Mouse (Mus musculus) bone marrow macrophage, adult 2 months (primary cell): ENCODE results near the gene Dnajb6. TPM values are rescaled to one million over a fixed set of nuclear protein-coding genes. Genes with fewer than 3 reads are reported as not detected.
"Not testable (repeated sequence)": the region's sequence is repeated elsewhere in the genome, so short reads cannot be mapped to it uniquely, and the experiment has no call there.

Experiments used
- H3K27ac ChIP-seq: 2 replicates; pipeline ENCODE4 v1.5.1; 2012; ENCODE audit warnings: low read depth, low read length; ENCODE audit not compliant: insufficient read depth
- H3K4me1 ChIP-seq: 2 replicates; pipeline ENCODE4 v1.6.1; 2012; ENCODE audit warnings: low read length; ENCODE audit not compliant: control insufficient read depth, insufficient read depth
- H3K4me3 ChIP-seq: 2 replicates; pipeline ENCODE4 v1.5.1; 2012; ENCODE audit warnings: mild to moderate bottlenecking, low read length, moderate library complexity; ENCODE audit not compliant: insufficient read depth
- CTCF ChIP-seq: IDR thresholded peaks from 2 replicates; pipeline ENCODE4 v1.5.1; 2012; ENCODE audit warnings: low read depth, mild to moderate bottlenecking, low read length, moderate library complexity
- POLR2A ChIP-seq: IDR thresholded peaks from 2 replicates; pipeline ENCODE4 v1.6.1; 2012; ENCODE audit warnings: mild to moderate bottlenecking, low read depth, low read length, borderline replicate concordance
- polyA plus RNA-seq: library from polyadenylated mRNA; stranded (reverse); fragments of >200 nt; gene quantifications from 2 replicates; pipeline ENCODE4 v1.2.4, GENCODE M21; 2012; ENCODE audit not compliant: missing spikeins, insufficient read depth, insufficient read length

Gene Dnajb6
- polyA plus RNA-seq, 1 experiment, result 112 TPM

DNA sequence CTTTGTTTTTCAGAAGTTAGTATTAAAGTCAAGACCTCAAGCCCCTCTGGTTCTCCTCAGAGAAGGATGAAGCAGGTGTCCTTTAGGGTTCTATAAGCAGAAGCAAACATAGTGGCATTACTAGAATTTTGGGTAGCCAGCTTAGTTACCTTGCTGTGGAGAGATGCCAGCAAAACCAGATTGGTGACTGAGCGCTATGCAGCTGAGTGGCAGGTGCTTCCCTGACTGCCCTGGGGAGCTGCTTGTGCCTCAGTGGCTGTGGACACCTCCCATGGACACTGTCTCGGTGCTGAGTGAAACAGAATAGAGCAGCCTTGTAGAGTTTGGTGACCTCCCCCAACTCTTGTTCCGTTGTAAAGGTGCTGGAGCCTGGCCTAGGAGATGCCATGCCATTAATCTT, 46.8 kb downstream of the Dnajb6 start:
- H3K4me3 ChIP-seq, result no peak overlapping the region
- no peak overlapping the region for H3K27ac ChIP-seq
- H3K4me1 ChIP-seq, result peaks cover 11% of the 10 kb centered on the region
- TF ChIP-seq POLR2A, result no peak
- no peak for TF ChIP-seq CTCF

DNA sequence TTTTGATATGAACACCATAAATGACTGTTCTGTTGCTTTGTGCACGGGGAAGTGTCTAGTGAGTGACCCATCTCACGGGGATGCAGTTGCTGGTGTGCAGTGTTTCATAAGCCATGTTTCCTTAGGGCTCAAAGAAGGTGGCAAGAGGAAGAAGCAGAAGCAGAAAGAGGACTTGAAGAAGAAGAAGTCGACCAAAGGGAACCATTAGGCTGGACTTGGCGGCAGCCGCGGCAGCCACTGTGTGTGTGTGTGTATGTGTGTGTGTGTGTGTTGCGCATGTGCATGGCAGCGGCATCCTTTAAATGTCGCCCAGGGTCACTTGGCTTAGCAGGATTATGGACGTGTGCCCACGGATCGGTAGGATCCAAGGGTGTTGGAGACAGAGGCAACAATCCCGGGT, 49.4 kb downstream of the Dnajb6 start:
- Histone ChIP-seq H3K27ac (peak overlapping the region; percentile 36; the same call in 1 of the 2 replicates), H3K4me1 (peaks cover 11% of the 10 kb centered on the region)
- not testable (repeated sequence) for H3K4me3 ChIP-seq

DNA sequence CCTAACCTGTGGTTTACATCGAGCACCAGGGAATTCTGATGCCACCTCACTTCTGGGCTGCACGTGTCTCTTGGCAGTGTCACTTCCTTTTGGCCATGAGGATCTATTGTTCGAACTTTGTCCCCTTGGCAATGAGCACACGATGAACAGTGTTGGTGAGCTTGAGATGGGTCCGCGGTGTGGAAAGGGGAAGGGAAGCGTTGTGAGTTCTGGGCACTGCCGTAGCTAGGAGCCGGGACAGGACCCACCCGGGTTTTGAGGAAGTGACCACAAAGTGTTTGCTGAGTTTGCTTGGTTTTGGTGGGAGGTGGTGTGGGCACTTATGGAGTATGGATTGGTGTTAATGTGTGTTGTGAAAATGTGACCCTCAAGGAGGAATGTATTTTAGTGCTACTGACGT, 50.5 kb downstream of the Dnajb6 start:
- not testable (repeated sequence) for H3K4me3 ChIP-seq, H3K27ac ChIP-seq
- peaks cover 11% of the 10 kb centered on the region for H3K4me1 ChIP-seq

DNA sequence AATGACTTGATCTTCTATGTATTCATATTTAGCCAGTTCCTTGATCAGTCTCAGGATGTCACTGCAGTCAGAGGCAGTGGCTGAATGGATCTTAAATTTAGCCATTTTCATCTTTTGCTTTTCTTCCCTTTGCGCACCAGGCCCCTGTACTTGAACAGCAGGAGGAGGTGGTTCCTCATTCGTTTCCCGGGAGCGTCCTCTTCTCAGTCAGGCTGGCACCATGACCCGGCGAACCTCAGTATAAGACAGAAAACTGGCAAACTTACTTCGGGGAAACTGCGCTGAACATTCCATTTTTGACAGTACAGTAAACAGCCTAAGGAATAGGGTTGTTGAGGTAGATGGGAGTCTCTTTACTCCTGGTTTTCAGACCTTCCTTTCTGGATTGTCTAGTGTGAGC, 59.4 kb downstream of the Dnajb6 start:
- H3K4me3 ChIP-seq, result not testable (repeated sequence)

DNA sequence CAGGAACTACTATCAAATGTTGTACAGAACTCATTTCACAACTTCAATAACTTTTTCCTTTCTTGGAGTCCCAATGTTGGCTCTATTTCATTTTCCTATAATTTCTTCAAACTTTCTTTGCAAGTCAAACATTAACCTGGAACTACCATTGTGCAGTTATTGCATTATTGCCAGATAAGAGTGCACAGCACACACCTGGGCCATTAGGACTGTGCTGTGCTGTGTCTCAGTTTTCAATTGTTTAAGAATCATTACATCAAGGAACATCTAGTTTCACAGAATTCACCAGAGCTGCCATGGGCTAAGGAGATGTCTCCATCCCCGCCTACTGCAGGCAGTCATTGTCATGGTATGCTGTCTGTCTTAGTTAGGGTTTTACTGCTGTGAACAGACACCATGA, 73.5 kb downstream of the Dnajb6 start:
- no peak overlapping the region for H3K27ac ChIP-seq
- H3K4me3 ChIP-seq, result no peak overlapping the region
- no peaks in the 10 kb centered on the region for H3K4me1 ChIP-seq
- TF ChIP-seq CTCF, result no peak
- TF ChIP-seq POLR2A, result no peak

More for the DNA sequence above, 59.4 kb downstream of the Dnajb6 start:
- not testable (repeated sequence) for H3K4me1 ChIP-seq, H3K27ac ChIP-seq

DNA sequence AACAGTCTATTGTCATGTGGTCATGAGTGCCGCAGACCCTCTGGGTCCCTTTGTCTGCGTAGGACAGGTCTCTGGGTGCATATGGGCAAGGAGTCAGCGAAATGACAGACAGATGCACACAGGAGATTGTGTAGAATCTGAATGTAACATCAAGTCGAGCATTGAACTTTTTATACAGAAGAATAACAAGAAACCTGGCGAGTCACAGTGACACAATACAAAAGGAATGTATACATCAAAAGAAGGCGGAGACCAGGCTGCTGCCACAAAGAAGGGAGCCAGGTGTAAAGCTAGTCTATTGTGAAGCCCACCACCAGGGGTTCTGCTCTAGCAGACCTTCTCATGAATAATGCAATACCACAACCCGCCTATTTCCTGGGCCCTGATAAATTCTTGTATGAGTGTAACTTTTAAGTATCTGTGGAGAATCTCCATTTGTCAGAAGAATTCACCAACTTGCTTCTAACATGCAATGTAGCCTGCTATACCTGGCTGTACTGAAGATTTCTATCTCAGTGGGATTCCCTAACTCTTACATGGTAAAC, 76.0 kb downstream of the Dnajb6 start:
- H3K27ac ChIP-seq, H3K4me3 ChIP-seq, H3K4me1 ChIP-seq: not testable (repeated sequence)

DNA sequence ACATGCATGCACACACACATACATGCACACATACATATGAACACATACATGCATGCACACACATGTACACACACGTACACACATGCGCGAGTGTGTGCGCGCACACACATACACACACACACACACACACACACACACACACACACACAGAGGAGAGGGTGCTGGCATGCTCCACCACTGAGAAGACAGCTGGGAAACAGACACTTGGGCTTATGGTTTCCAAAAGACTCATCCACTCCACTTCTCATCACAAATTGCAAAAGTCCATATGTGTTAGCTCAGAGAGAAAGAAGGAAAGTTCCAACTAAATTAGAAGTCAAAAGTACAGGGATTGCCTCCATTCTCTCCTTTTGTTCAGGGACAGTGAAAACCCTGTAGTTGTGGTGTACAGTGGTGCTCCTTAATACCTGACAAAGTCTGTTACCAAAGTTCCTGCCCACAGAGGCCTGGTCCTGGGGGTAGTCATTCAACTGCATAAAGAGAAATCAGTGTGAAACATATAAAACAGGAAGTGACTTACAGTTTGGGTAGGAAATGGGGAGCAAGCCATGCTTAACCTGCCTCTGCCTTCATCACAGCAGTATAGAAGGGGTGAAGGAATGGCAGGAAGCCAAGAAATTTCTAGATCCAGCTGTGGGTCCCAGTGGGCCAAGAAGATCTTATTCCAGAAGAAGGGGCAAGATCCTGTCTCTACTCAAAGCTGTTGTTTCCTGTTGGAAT, 81.2 kb downstream of the Dnajb6 start:
- Histone ChIP-seq H3K4me3 (no peak overlapping the region), H3K4me1 (peaks cover 6% of the 10 kb centered on the region; the same call in 1 of the 2 replicates), H3K27ac (no peak overlapping the region)
- TF ChIP-seq CTCF, result no peak
- no peak for TF ChIP-seq POLR2A

DNA sequence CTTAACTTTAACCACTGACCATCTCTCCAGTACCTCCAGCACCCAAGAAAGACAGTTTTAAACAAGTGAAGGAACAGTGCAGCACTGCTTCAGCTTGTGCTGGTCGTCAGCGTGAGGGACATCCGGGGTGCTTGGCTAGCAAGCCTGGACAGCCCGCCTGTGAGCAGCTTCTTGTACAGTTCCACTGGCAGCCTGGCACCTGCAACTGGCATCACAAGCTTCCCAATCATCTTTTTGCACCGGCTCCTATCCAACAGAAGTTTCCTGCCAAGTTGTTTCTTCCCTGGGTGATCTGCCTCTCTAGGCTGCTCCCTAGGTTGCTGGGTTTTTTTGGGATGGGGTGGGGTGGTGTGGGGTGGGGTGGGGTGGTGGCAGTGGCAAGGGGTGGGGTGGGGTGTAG, 81.9 kb downstream of the Dnajb6 start:
- TF ChIP-seq POLR2A (no peak), CTCF (no peak)
- Histone ChIP-seq H3K27ac (no peak overlapping the region), H3K4me1 (peaks cover 6% of the 10 kb centered on the region; the same call in 1 of the 2 replicates), H3K4me3 (no peak overlapping the region)

DNA sequence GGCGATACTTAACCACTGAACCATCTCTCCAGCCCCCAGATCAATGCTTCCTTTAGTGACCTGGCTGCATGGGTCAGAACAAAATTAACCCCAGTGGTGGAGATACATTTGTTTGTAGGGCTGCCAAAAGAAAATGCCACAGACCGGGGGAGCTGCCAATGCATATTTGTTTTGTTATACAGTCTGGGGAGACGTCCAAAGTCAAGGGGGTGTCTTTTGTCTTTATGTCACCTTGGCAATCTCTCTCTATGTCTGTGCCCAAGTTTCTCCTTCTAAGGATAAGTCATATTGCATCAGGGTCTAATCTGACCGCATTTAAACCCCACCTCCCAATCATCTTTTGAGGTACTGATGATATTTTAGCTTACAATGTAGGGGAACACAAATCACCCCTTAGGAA, 82.8 kb downstream of the Dnajb6 start:
- TF ChIP-seq POLR2A, result no peak
- no peak for TF ChIP-seq CTCF
- H3K4me1 ChIP-seq, result peaks cover 6% of the 10 kb centered on the region; the same call in 1 of the 2 replicates
- H3K4me3 ChIP-seq, result no peak overlapping the region
- no peak overlapping the region for H3K27ac ChIP-seq

DNA sequence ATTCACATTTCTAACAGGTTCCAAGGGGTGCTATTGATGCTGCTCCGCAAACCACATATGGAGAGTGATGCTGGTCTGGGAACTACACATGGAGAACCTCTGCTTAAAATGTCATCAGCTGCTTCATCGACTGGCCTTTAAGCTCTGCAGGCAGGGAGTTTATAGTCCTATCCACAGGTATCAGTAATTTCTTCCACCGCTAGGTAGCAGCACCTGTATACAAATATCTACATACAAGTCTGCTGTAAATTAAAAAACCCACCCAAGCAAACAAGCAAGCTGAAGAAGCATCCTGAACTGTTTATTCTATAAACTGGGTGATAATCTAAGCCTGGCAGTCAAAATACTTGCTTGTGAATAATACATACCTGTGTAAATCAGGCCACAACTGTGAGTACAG, 89.3 kb downstream of the Dnajb6 start:
- H3K4me1 ChIP-seq, result no peaks in the 10 kb centered on the region
- TF ChIP-seq POLR2A, result no peak
- no peak for TF ChIP-seq CTCF
- H3K27ac ChIP-seq, result no peak overlapping the region
- H3K4me3 ChIP-seq, result no peak overlapping the region

DNA sequence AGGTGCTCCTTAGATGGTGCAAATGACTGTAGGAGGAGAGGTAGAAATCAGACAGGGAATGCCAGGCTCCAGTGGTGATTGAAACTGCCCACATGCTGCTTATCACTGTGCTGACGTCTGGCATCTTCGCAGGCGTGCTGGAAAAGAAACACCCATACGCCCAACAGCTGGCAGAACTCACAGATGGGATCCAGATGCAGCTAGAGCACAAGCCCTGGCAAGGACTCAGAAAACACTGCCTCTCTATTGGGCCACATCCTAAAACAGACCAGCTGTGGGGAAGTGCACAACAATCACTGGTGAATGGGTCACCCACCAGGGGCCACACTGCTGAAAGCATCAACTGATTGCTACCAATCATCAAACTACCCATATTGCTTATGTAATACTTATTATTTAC, 91.3 kb downstream of the Dnajb6 start:
- TF ChIP-seq CTCF (no peak), POLR2A (no peak)
- Histone ChIP-seq H3K4me1 (no peaks in the 10 kb centered on the region), H3K4me3 (no peak overlapping the region), H3K27ac (no peak overlapping the region)
